Mouse (Mus musculus): ENCODE measurements around the gene Shc4.

Shc4 gene

DNA sequence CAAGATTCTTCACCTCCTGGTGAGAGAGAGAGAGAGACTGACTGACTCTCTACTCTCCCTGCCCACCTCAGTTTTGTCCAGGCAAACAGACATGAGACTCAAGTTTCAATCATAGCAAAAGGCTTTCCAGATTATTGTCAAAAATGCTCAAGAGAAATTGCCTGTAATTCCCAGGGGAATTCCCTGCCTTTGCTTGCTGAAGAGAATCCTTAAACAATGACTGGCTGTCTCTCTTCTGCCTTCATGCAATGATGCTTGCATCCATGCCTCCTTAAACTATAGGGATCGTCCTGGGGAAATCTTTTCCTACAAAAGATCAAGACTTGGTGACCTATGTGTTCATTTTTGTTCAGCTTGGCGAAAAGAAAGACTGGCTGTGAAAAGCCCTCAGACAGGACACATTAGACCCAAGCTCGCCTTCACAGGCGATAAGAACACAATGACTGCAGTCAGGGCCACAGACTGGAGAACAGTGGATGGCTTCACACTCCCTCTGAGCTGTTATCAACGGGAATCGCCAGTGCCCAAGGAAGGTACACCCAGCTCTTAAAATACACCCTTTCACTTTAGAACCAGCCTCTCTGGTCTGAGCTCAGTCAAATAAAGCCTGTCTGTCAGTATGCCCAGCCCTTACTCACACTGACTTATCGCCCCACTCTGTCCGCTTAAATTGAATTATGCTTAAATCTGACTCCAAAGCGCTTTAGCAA lies 38.4 kb downstream of the Shc4 start:
- CTCF ChIA-PET: no interaction called here

DNA sequence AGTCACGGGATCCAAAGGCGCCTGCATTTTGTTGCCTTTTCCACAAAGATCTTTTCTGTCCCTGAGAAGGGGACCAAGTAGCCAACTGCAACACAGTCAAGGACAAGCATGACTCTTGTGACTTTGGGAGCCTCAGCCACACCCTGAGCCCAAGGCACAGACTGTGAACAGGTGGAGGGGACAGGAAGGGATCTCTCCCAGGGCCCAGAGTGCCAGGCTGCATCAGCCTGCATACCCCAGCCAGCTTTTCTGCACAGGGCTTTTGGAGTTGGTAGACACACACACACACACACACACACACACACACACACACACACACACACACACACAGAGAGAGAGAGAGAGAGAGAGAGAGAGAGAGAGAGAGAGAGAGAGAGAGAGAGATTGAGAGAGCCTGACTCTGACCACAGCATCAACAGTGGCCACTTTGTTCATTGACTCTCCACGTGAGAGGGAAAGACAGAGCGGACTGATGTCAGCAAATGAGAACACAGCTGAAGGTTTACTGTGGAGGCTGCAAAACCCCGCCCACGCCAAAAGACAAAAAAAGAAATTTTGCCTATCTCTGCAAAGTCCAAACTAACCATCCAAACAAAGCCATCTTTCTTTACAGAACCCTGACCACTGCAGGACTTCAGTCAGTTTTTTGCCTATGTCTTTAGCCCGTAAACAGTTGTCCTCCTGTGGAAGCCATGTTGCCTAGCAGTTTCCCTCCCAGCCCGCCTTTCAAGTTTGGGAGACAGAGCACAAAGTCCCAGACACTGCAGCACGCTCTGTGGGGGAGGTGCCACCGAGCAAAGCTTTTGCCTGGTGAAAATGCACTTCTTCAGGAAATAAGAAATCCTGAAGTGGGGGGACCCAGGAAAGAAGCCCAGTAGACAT lies 39.1 kb downstream of the Shc4 start:
- CTCF ChIA-PET: no interaction called here

GRCm38 (mm10) chr2:125683895-125684294 lies 40.1 kb downstream of the Shc4 start:
- CTCF ChIA-PET: no interaction called here

- CTCF ChIA-PET: interaction anchor here (0.5 kb wide), 1 partner anchor 21 kb away, joined by 5 read pairs; no protein-coding TSS in a partner anchor
Observed at GRCm38 (mm10) chr2:125681811-125682210, 42.1 kb downstream of the Shc4 start.

GRCm38 (mm10) chr2:125672957-125673631 lies 50.9 kb downstream of the Shc4 start, which contains the start of gene Eid1:
Eid1 (plus strand) TSS chr2:125673095.
- CTCF ChIA-PET: interaction anchor here (0.6 to 0.7 kb wide), 3 partner anchors 49 to 144 kb away, joined by 3 to 5 read pairs (median 3); no protein-coding TSS in a partner anchor

GRCm38 (mm10) chr2:125672568-125672956 lies 51.4 kb downstream of the Shc4 start:
- CTCF ChIA-PET: interaction anchor here (0.6 to 0.7 kb wide), 3 partner anchors 49 to 145 kb away, joined by 3 to 5 read pairs (median 3); no protein-coding TSS in a partner anchor

- CTCF ChIA-PET: interaction anchor here (0.7 kb wide), 1 partner anchor 830 kb away, joined by 3 read pairs; the partner anchor contains the start of gene Atp8b4
Observed at GRCm38 (mm10) chr2:125670846-125671245, 53.1 kb downstream of the Shc4 start.

GRCm38 (mm10) chr2:125667721-125668120 lies 56.2 kb downstream of the Shc4 start:
- CTCF ChIA-PET: no interaction called here

GRCm38 (mm10) chr2:125667184-125667583 lies 56.8 kb downstream of the Shc4 start:
- CTCF ChIA-PET: no interaction called here

- CTCF ChIA-PET: no interaction called here
Observed at GRCm38 (mm10) chr2:125666668-125667067, 57.3 kb downstream of the Shc4 start.

GRCm38 (mm10) chr2:125665909-125666308 lies 58.0 kb downstream of the Shc4 start:
- CTCF ChIA-PET: no interaction called here

DNA sequence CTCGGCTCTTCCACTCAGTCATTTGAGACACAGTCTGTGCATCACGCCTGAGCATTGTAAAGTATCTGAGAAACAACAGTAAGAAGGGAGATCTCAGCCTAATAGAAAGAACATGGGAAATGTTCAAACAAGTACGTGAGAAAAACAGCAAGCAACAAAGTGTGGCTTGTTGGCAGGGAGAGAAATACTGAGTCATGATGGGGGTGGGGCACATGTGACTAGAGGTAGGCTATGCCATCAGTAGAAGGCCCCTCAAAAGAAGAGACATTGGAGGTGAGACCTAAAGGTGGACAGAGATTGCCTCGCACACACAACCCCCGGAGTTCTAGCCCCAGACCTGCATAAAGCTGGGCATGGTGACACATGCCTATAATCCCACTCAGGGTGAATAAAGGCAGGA lies 58.7 kb downstream of the Shc4 start:
- CTCF ChIA-PET: no interaction called here

- CTCF ChIA-PET: no interaction called here
Observed at GRCm38 (mm10) chr2:125662517-125662916, 61.4 kb downstream of the Shc4 start.

GRCm38 (mm10) chr2:125661156-125661555 lies 62.8 kb downstream of the Shc4 start:
- CTCF ChIA-PET: no interaction called here

- CTCF ChIA-PET: no interaction called here
Observed at GRCm38 (mm10) chr2:125660537-125661130, 63.3 kb downstream of the Shc4 start.

GRCm38 (mm10) chr2:125659823-125660536 lies 64.0 kb downstream of the Shc4 start:
- CTCF ChIA-PET: interaction anchor here (0.7 kb wide), 1 partner anchor 75 kb away, joined by 3 read pairs; no protein-coding TSS in a partner anchor

DNA sequence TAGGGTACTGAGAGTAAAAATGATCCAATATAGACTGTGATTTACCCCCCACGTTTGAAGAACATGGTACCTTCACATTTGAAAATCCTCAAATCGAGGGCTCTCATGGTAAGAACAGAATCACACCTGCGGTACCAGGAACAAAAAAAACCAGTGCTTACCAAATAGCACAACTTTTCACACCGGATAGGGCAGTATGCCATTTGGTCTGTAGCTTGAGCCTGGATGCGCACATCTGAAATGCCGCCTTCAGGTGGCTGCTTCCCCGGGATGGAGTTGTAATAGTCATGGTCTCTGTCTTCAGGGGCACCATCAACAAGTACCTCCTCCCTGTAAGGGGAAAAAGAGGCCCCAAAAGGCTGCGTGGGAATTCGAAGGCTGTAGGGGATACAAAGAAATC lies 68.6 kb downstream of the Shc4 start:
- CTCF ChIA-PET: no interaction called here

GRCm38 (mm10) chr2:125653286-125653685 lies 70.7 kb downstream of the Shc4 start:
- CTCF ChIA-PET: no interaction called here

- CTCF ChIA-PET: no interaction called here
Observed at GRCm38 (mm10) chr2:125651563-125651962, 72.4 kb downstream of the Shc4 start.

DNA sequence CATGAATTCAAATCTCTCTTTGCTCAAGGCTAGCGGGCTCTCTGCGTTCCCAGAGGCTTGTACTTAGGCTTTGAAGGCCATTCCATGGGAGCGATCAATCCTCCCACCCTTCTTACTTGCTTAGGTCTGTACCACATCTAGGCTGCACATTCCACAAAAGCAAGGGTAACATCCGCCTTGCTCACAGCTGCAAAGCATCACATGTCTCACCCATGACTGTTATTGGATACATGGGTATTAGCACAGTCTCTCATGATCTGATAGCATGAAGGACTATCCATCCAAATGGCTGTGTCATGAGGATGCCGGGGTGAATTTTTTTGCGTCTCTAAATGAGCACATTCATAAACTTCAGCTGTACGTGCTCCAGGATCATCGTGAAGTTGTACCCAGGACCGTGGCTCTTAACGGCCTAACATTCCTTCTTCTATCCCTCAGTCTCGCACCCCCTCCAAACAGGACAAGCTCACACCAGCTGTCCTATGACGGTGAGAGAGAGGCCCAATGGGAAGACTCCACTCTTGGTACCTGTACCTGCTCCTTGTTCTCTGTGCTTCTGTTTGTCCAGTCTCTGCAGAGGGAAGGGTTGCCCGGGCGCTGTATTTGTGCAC lies 73.1 kb downstream of the Shc4 start:
- CTCF ChIA-PET: no interaction called here

DNA sequence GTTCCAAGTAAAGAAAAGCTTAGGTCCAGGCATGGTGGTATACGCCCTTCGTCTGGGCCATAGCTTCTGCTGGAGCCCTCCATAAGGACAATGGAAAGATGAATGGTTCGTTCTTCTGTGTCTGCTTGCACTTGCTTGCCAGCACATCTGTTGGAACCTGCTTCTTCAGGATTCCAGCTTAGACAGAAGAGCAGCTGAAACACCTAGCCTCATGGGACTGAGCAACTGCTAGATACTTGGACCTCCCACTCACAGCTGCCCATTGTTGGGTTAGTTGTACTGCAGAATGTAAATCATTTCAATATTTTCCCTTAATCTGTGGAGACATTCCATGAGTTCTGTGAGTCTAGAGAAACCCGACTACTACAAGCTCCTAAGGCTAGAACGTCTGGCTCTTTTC lies 73.9 kb downstream of the Shc4 start:
- CTCF ChIA-PET: no interaction called here
